Mouse (Mus musculus) cerebellum, adult 18-20 months (tissue): ENCODE measurements around the gene Gm6377.

Experiments used
- DNase-seq, 2 experiments: peaks; one replicate each; pipeline ENCODE4 v3.0.0; 2021

Gm6377 gene

GRCm38 (mm10) chrX:109196468-109196867, at the start of gene Gm6377:
Gene Gm6377 (plus strand): TSS chrX:109196756.
- no peak for DNase-seq

DNA sequence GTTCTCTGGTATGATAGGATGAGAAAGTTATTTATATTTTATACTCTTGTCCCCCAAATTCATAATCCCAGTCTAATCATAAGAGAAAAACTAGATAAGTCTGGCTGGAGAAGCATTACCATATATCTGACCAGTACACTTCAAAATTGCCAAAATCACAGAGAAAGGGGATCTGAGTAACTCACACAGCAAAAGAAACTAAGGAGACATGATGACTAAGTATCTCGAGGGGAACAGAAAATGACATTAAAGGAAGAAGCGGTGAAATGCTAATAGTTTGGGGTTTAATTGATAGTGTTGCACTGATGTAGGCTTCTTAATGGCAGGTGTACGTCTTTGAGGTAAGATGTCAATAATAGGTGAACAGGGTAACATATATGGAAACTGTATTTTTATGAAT, 49.4 kb upstream of the Gm6377 start:
- no peak for DNase-seq

DNA sequence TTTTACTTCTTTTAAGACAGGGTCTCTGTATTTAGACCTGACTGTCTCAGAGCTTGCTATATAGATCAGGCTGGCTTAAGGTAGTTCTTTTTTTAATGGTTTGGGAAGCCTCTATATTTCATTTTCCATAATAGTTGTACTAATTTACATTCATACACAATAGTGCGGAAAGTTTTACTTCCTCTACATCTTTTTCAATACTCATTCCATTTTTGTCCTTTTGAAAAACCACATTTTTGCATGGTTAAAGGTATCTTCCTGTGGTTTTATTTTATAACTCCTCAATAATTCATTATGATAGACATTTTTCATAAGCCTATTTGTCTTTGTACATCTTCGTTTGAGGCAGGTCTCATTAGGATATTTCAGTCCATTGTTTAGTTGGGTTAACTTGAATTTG, 45.3 kb upstream of the Gm6377 start:
- DNase-seq = no peak

DNA sequence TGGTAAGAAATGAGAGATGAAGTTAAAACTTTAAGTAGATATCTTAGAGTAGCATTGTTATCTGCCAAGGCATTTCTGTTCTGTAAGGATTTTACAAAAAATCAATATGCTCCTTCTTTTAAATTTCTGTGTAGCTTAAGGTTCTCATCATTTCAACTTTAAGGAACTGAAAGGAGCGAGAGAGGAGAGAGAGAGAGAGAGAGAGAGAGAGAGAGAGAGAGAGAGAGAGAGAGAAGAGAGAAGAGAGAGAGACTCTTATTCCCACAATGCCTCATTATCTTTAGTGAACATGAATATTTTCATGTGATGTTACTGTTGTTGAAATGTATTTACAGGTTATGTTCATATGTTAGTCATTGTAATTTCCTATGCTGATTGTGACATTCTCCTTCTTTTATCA, 36.2 kb upstream of the Gm6377 start:
- no peak for DNase-seq

DNA sequence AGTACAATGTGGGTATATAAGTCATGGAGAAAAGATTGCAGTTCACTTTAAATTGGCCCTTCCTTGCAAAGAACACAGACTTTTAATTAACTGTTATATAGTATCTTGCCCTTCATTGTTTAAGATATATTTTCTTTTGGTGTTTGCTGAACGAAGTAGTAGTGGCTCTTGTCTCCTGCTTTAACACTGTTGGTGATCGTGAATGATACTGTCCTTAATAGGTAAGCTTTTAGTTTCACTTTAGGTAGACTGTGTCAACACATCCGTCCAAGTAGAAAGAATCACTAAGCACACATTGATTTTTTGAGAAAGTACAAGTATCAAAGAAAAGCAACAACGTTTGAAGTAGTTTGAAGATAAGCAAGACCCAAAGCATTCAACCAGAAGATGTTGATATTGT, 35.7 kb upstream of the Gm6377 start:
- no peak for DNase-seq

- DNase-seq = no peak
Measured at GRCm38 (mm10) chrX:109175038-109175437, 21.5 kb upstream of the Gm6377 start.

GRCm38 (mm10) chrX:109175470-109175869, 21.1 kb upstream of the Gm6377 start:
- no peak for DNase-seq

DNA sequence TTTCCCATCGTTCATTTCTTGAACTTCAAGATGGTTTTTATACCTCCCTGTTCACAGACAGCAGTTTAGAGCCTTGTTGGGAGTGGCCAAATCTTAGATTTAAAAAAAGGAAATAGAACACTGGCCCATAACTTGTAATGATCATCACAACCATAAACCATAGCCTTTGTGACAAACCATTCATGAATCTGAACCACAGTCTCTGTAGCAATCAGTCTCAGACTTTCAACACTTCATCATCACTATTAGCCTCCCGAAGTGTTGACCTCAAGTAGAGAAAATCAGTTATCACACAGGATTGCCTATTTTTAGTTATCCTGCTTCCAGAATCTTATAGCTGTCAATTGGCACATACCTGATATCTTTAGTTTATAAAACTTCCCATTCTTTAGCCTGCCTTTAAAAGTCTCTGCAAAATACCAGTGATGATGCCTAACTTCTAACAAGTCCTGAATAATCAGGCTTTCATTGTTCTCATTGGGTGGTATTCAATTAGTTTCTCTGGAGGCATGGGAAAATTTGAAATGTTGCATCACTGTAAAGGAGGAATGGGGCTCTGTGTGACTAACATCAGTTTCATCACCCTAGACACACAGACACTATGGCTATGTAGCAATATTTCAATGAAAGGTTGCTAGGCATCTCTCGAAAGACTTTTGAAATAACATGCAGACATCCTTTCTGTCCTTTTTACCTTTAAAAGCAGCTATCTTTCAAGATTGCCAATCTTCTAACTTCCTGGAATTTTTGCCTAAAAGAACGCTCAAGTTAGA, 11.7 kb upstream of the Gm6377 start:
- DNase-seq = no peak

- no peak for DNase-seq
Measured at GRCm38 (mm10) chrX:109189607-109190006, 6.9 kb upstream of the Gm6377 start.

DNA sequence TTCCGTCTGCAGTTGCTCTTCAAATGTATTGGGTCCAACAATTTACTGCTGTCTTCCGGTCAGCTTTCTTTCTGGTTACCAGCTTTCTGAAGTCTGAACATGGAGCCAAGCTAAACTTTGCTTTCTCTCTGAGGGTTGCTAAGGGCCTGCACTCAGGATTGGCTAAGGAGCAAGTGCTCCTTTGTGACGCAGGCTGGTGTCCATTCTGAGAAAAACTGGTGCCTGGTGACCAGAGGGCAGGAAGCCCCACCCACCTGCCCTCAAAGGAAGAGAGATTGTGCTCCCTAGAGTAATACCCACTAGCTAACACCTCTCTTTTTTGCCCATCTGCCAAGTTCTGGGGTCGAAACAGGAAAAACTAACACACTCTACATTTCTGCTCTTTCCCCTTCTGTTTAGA, 5.6 kb upstream of the Gm6377 start:
- no peak for DNase-seq

DNA sequence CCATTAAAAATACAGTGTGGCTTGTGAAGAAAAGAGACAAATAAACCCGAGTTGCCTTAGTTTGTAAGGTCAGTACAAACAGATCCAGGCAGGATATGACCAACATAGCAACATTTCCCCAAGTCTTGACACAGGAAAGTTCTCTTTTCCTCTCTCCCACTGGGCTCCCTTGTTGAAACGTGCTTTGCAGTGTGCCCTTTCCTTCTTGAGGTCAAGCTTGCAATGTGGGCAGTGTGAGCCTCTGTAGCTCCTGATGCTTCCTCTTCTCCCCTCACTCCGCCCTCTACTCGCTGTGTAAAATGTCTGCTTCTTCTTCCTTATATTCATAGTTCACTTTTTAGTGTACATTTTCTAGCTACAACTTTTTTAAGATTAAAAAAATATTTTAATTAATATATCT, 5.1 kb upstream of the Gm6377 start:
- DNase-seq = no peak

DNA sequence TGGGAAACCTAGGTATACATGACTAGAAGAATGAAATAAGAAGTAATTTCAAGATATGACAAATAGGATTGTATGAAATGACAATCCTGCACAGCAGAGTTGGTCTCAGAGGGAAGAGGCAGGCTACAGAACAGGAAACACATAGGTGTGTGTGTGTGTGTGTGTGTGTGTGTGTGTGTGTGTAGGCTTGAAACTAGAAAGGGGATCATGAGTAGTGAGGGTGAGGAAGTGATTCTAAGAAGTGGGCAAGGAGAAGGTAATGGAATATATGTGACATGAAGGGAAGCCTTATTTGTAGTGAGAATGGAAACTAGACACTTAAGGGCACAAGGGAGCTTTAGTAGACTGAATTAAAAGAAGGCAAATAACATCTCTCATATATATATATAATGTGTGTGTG, 11.3 kb downstream of the Gm6377 start:
- no peak for DNase-seq

- DNase-seq = no peak
Measured at GRCm38 (mm10) chrX:109228720-109229119, 32.2 kb downstream of the Gm6377 start.

DNA sequence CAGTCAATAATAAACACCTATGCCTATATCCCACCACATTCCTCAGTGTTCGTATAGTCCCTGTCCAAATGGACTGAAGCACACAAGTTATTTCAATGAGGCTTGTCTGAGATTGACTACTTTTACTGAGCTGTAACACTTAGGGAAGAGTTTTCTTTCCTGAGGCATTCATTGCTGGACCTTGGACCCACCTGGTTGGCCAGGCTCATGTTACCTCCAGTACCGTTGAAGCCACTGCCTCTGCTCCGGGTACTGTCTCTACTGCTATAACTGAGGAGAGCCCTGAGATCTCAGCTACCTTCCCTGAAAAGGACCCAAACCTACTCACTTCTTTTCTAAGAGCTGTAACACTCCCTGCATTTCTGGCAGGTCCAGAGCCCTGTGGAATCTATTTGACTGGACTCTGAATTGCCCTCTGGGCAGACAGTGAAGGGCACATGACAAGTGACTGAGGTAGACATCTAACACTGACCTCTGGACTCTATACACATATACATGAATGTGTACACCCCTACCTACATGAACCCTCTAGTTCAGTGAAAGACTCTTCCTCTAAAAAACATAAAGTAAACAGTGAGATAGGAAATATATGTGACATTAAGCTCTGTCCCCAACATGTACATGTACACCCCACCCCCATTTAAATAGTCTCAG, 39.0 kb downstream of the Gm6377 start:
- DNase-seq = no peak

GRCm38 (mm10) chrX:109238163-109238562, 41.6 kb downstream of the Gm6377 start:
- no peak for DNase-seq
